Comparison of ENCODE assay signal across 8 mouse cellular contexts in genomic region chr11:69934169-69934568, GRCm38 (mm10). TPM values are rescaled to one million over a fixed set of nuclear protein-coding genes. Genes with fewer than 3 reads are reported as not detected.
DNase-seq lines count a peak whose midpoint lies in the region; ATAC-seq and TF ChIP-seq lines count a peak whose summit lies in the region.

No protein-coding gene starts in this region.

- peak overlapping the region; percentile 47 for H3K4me3 ChIP-seq in erythroblast, embryonic 14.5 days (replicated peaks)
- H3K4me3 ChIP-seq in heart, embryonic 13.5 days = peak overlapping the region; percentile 64
- H3K4me3 ChIP-seq in kidney, postnatal 0 days (replicated peaks; ENCODE audit: low read depth, low read length) = no peak overlapping the region; the same call in 1 of the 2 replicates
- H3K4me3 ChIP-seq in liver, embryonic 15.5 days (replicated peaks) = peak overlapping the region; percentile 57
- peak overlapping the region; percentile 13; the same call in 1 of the 2 replicates for H3K4me3 ChIP-seq in neural tube, embryonic 12.5 days
- H3K4me3 ChIP-seq in stomach, postnatal 0 days (ENCODE audit: low read depth, low read length) = no peak overlapping the region

- TF ChIP-seq CTCF in kidney, postnatal 0 days (IDR thresholded peaks at IDR 0.05; ENCODE audit: low read depth) = peak; percentile 98
- TF ChIP-seq CTCF in stomach, postnatal 0 days (IDR thresholded peaks at IDR 0.05; ENCODE audit: low read depth) = peak; percentile 94

- H3K9ac ChIP-seq in heart, embryonic 13.5 days = peak overlapping the region; percentile 53; the same call in 1 of the 2 replicates
- no peak overlapping the region; the same call in 1 of the 2 replicates for H3K9ac ChIP-seq in kidney, postnatal 0 days (ENCODE audit: low read depth, low read length)
- H3K9ac ChIP-seq in liver, embryonic 15.5 days = no peak overlapping the region
- H3K9ac ChIP-seq in neural tube, embryonic 12.5 days = no peak overlapping the region
- H3K9ac ChIP-seq in stomach, postnatal 0 days (ENCODE audit: low read length) = no peak overlapping the region

- peak; percentile 84 for DNase-seq in CD4-positive helper T cell, adult 2 months (ENCODE audit: low read depth, low spot score)
- DNase-seq in brain, adult 2 months (ENCODE audit: low read depth, low spot score) = peak; percentile 88
- peak; percentile 96 for DNase-seq in kidney, postnatal 0 days (ENCODE audit: low spot score)
- peak; percentile 93 for DNase-seq in stomach, postnatal 0 days (ENCODE audit: low spot score)

- H3K9me3 ChIP-seq in erythroblast, embryonic 14.5 days (ENCODE audit: control insufficient read depth, low read length) = peaks cover 17% of the 10 kb centered on the region
- H3K9me3 ChIP-seq in heart, embryonic 13.5 days = no peaks in the 10 kb centered on the region
- no peaks in the 10 kb centered on the region for H3K9me3 ChIP-seq in kidney, postnatal 0 days (replicated peaks; ENCODE audit: low read length)
- no peaks in the 10 kb centered on the region for H3K9me3 ChIP-seq in liver, embryonic 15.5 days (replicated peaks)
- no peaks in the 10 kb centered on the region for H3K9me3 ChIP-seq in neural tube, embryonic 12.5 days
- H3K9me3 ChIP-seq in stomach, postnatal 0 days (ENCODE audit: control insufficient read depth, low read length) = no peaks in the 10 kb centered on the region

- H3K4me2 ChIP-seq in heart, embryonic 13.5 days = peak overlapping the region; percentile 93
- H3K4me2 ChIP-seq in kidney, postnatal 0 days (ENCODE audit: low read length) = peak overlapping the region; percentile 42
- H3K4me2 ChIP-seq in liver, embryonic 15.5 days = peak overlapping the region; percentile 92
- peak overlapping the region; percentile 50 for H3K4me2 ChIP-seq in neural tube, embryonic 12.5 days (replicated peaks)
- H3K4me2 ChIP-seq in stomach, postnatal 0 days (replicated peaks; ENCODE audit: low read depth) = 0 out of 2 replicates have a peak overlapping the region, but pooled peaks have one; percentile 4

- H3K27ac ChIP-seq in heart, embryonic 13.5 days (replicated peaks) = no peak overlapping the region
- no peak overlapping the region for H3K27ac ChIP-seq in kidney, postnatal 0 days
- no peak overlapping the region for H3K27ac ChIP-seq in liver, embryonic 15.5 days (replicated peaks)
- no peak overlapping the region for H3K27ac ChIP-seq in neural tube, embryonic 12.5 days
- no peak overlapping the region for H3K27ac ChIP-seq in stomach, postnatal 0 days (replicated peaks)

- H3K36me3 ChIP-seq in erythroblast, embryonic 14.5 days (ENCODE audit: control insufficient read depth) = no peaks in the 10 kb centered on the region
- H3K36me3 ChIP-seq in heart, embryonic 13.5 days = no peaks in the 10 kb centered on the region
- H3K36me3 ChIP-seq in kidney, postnatal 0 days (ENCODE audit: insufficient read depth, low read length) = no peaks in the 10 kb centered on the region
- H3K36me3 ChIP-seq in liver, embryonic 15.5 days (replicated peaks) = no peaks in the 10 kb centered on the region
- no peaks in the 10 kb centered on the region for H3K36me3 ChIP-seq in neural tube, embryonic 12.5 days
- no peaks in the 10 kb centered on the region for H3K36me3 ChIP-seq in stomach, postnatal 0 days (ENCODE audit: control insufficient read depth, insufficient read depth, low read length)

- WGBS in heart, embryonic 13.5 days = 1% methylated on average over 18 of the region's 18 CpGs
- WGBS in kidney, postnatal 0 days = under 1% methylated on average over 18 of the region's 18 CpGs
- 1% methylated on average over 18 of the region's 18 CpGs for WGBS in liver, embryonic 15.5 days (ENCODE audit: insufficient replicate concordance)
- 2% methylated on average over 18 of the region's 18 CpGs for WGBS in neural tube, embryonic 12.5 days
- 1% methylated on average over 18 of the region's 18 CpGs for WGBS in stomach, postnatal 0 days

- TF ChIP-seq EP300 in stomach, postnatal 0 days (optimal IDR thresholded peaks at IDR 0.05) = no peak

- no peak for ATAC-seq in heart, embryonic 13.5 days (ENCODE audit: extremely low read depth, insufficient number of reproducible peaks, low FRiP score, low TSS enrichment)
- 0 out of 2 replicates have a peak, but pooled peaks have one; percentile 12 for ATAC-seq in kidney, postnatal 0 days (replicated peaks; ENCODE audit: low FRiP score, low read depth)
- peak; percentile 43 for ATAC-seq in liver, embryonic 15.5 days (ENCODE audit: insufficient read depth)
- ATAC-seq in neural tube, embryonic 12.5 days (ENCODE audit: low FRiP score, low read depth) = no peak
- peak; percentile 63 for ATAC-seq in stomach, postnatal 0 days (ENCODE audit: low FRiP score, low TSS enrichment)

- H3K27me3 ChIP-seq in erythroblast, embryonic 14.5 days (ENCODE audit: control insufficient read depth) = peaks cover 57% of the 10 kb centered on the region
- H3K27me3 ChIP-seq in heart, embryonic 13.5 days (replicated peaks) = peaks cover 42% of the 10 kb centered on the region
- no peaks in the 10 kb centered on the region; the same call in 1 of the 2 replicates for H3K27me3 ChIP-seq in kidney, postnatal 0 days (ENCODE audit: insufficient read depth, low read length)
- H3K27me3 ChIP-seq in liver, embryonic 15.5 days = peaks cover 53% of the 10 kb centered on the region
- peaks cover 40% of the 10 kb centered on the region for H3K27me3 ChIP-seq in neural tube, embryonic 12.5 days (replicated peaks)
- H3K27me3 ChIP-seq in stomach, postnatal 0 days (ENCODE audit: control insufficient read depth, insufficient read depth, low read length) = no peaks in the 10 kb centered on the region

- peaks cover 52% of the 10 kb centered on the region for H3K4me1 ChIP-seq in erythroblast, embryonic 14.5 days (ENCODE audit: control insufficient read depth)
- H3K4me1 ChIP-seq in heart, embryonic 13.5 days = peaks cover 37% of the 10 kb centered on the region
- peaks cover 24% of the 10 kb centered on the region for H3K4me1 ChIP-seq in kidney, postnatal 0 days (replicated peaks; ENCODE audit: insufficient read depth, low read length)
- peaks cover 46% of the 10 kb centered on the region for H3K4me1 ChIP-seq in liver, embryonic 15.5 days (replicated peaks)
- peaks cover 23% of the 10 kb centered on the region for H3K4me1 ChIP-seq in neural tube, embryonic 12.5 days
- H3K4me1 ChIP-seq in stomach, postnatal 0 days (replicated peaks; ENCODE audit: control insufficient read depth, insufficient read depth) = peaks cover 6% of the 10 kb centered on the region

RNA-seq across cellular contexts. Expression of gene Ybx2, which starts 1.4 kb away (rescaled TPM):
- polyA plus RNA-seq in erythroblast, embryonic 14.5 days (2012) = 0.29 and 0.38 TPM in 2 replicates
- polyA plus RNA-seq in heart, embryonic 13.5 days (2015; fragmentation: Nextera tagmentation; extraction: Ambion mirVana) = 3.1 TPM in 2 replicates
- polyA plus RNA-seq in kidney, postnatal 0 days (2015; fragmentation: Nextera tagmentation; extraction: Ambion mirVana) = 6.8 and 7.5 TPM in 2 replicates
- not detected in 2 replicates for polyA plus RNA-seq in liver, embryonic 15.5 days (2015; fragmentation: Nextera tagmentation; extraction: Ambion mirVana)
- polyA plus RNA-seq in neural tube, embryonic 12.5 days (2016; fragmentation: Nextera tagmentation; extraction: Ambion mirVana) = 5.5 and 6.0 TPM in 2 replicates
- 1.4 and 1.7 TPM in 2 replicates for polyA plus RNA-seq in stomach, postnatal 0 days (2015; fragmentation: Nextera tagmentation; extraction: Ambion mirVana)

RNA-seq across cellular contexts. Expression of gene Eif5a, which starts 12.4 kb away (rescaled TPM):
- polyA plus RNA-seq in erythroblast, embryonic 14.5 days (2012) = 295 and 310 TPM in 2 replicates
- polyA plus RNA-seq in heart, embryonic 13.5 days (2015; fragmentation: Nextera tagmentation; extraction: Ambion mirVana) = 1,157 and 1,215 TPM in 2 replicates
- polyA plus RNA-seq in kidney, postnatal 0 days (2015; fragmentation: Nextera tagmentation; extraction: Ambion mirVana) = 1,371 and 1,476 TPM in 2 replicates
- polyA plus RNA-seq in liver, embryonic 15.5 days (2015; fragmentation: Nextera tagmentation; extraction: Ambion mirVana) = 1,245 and 1,257 TPM in 2 replicates
- 1,451 and 1,549 TPM in 2 replicates for polyA plus RNA-seq in neural tube, embryonic 12.5 days (2016; fragmentation: Nextera tagmentation; extraction: Ambion mirVana)
- polyA plus RNA-seq in stomach, postnatal 0 days (2015; fragmentation: Nextera tagmentation; extraction: Ambion mirVana) = 1,169 and 1,205 TPM in 2 replicates

RNA-seq across cellular contexts. Expression of gene Slc2a4, which starts 13.8 kb away (rescaled TPM):
- 6.0 and 7.7 TPM in 2 replicates for polyA plus RNA-seq in erythroblast, embryonic 14.5 days (2012)
- polyA plus RNA-seq in heart, embryonic 13.5 days (2015; fragmentation: Nextera tagmentation; extraction: Ambion mirVana) = 25.8 and 30.3 TPM in 2 replicates
- polyA plus RNA-seq in kidney, postnatal 0 days (2015; fragmentation: Nextera tagmentation; extraction: Ambion mirVana) = 21.4 and 23.1 TPM in 2 replicates
- 19.9 and 22.1 TPM in 2 replicates for polyA plus RNA-seq in liver, embryonic 15.5 days (2015; fragmentation: Nextera tagmentation; extraction: Ambion mirVana)
- 12.3 and 12.4 TPM in 2 replicates for polyA plus RNA-seq in neural tube, embryonic 12.5 days (2016; fragmentation: Nextera tagmentation; extraction: Ambion mirVana)
- polyA plus RNA-seq in stomach, postnatal 0 days (2015; fragmentation: Nextera tagmentation; extraction: Ambion mirVana) = 36.4 and 40.5 TPM in 2 replicates

RNA-seq across cellular contexts. Expression of gene Gps2, which starts 20.5 kb away (rescaled TPM):
- polyA plus RNA-seq in erythroblast, embryonic 14.5 days (2012) = 90.4 and 109 TPM in 2 replicates
- polyA plus RNA-seq in heart, embryonic 13.5 days (2015; fragmentation: Nextera tagmentation; extraction: Ambion mirVana) = 45.0 and 52.2 TPM in 2 replicates
- polyA plus RNA-seq in kidney, postnatal 0 days (2015; fragmentation: Nextera tagmentation; extraction: Ambion mirVana) = 63.0 and 65.0 TPM in 2 replicates
- polyA plus RNA-seq in liver, embryonic 15.5 days (2015; fragmentation: Nextera tagmentation; extraction: Ambion mirVana) = 90.6 and 98.4 TPM in 2 replicates
- 82.4 and 92.0 TPM in 2 replicates for polyA plus RNA-seq in neural tube, embryonic 12.5 days (2016; fragmentation: Nextera tagmentation; extraction: Ambion mirVana)
- polyA plus RNA-seq in stomach, postnatal 0 days (2015; fragmentation: Nextera tagmentation; extraction: Ambion mirVana) = 40.6 and 43.3 TPM in 2 replicates

RNA-seq across cellular contexts. Expression of gene Cldn7, which starts 30.4 kb away (rescaled TPM):
- not detected in 2 replicates for polyA plus RNA-seq in erythroblast, embryonic 14.5 days (2012)
- 6.3 and 7.4 TPM in 2 replicates for polyA plus RNA-seq in heart, embryonic 13.5 days (2015; fragmentation: Nextera tagmentation; extraction: Ambion mirVana)
- 238 and 246 TPM in 2 replicates for polyA plus RNA-seq in kidney, postnatal 0 days (2015; fragmentation: Nextera tagmentation; extraction: Ambion mirVana)
- polyA plus RNA-seq in liver, embryonic 15.5 days (2015; fragmentation: Nextera tagmentation; extraction: Ambion mirVana) = 4.5 and 6.6 TPM in 2 replicates
- polyA plus RNA-seq in neural tube, embryonic 12.5 days (2016; fragmentation: Nextera tagmentation; extraction: Ambion mirVana) = 2.1 and 3.2 TPM in 2 replicates
- polyA plus RNA-seq in stomach, postnatal 0 days (2015; fragmentation: Nextera tagmentation; extraction: Ambion mirVana) = 119 and 125 TPM in 2 replicates

Comparison
In these comparisons a context has a peak if more than half of its experiments do, and no peak if none do; other contexts are left out.
1. H3K4me3 ChIP-seq: peak in erythroblast, embryonic 14.5 days (single experiment), heart, embryonic 13.5 days (single experiment), liver, embryonic 15.5 days (single experiment) and neural tube, embryonic 12.5 days (single experiment); none in kidney, postnatal 0 days (single experiment) and stomach, postnatal 0 days (single experiment).
2. ATAC-seq: peak in kidney, postnatal 0 days (single experiment), liver, embryonic 15.5 days (single experiment) and stomach, postnatal 0 days (single experiment); none in heart, embryonic 13.5 days (single experiment) and neural tube, embryonic 12.5 days (single experiment).
3. H3K4me2 ChIP-seq: peak in every context shown above with its lines; median percentile 93 in heart, embryonic 13.5 days; 92 in liver, embryonic 15.5 days; 50 in neural tube, embryonic 12.5 days; 42 in kidney, postnatal 0 days; 4 in stomach, postnatal 0 days.
4. Peak in every context shown above with its lines, with median percentiles within 50 percentile points of each other: DNase-seq.